Mouse (Mus musculus): ENCODE data around the gene Dnmbp. TPM values are rescaled to one million over a fixed set of nuclear protein-coding genes. Genes with fewer than 3 reads are reported as not detected.

Dnmbp gene
- 65.7 and 78.2 TPM in 2 replicates for polyA plus RNA-seq (2012; rRNA removed)

DNA sequence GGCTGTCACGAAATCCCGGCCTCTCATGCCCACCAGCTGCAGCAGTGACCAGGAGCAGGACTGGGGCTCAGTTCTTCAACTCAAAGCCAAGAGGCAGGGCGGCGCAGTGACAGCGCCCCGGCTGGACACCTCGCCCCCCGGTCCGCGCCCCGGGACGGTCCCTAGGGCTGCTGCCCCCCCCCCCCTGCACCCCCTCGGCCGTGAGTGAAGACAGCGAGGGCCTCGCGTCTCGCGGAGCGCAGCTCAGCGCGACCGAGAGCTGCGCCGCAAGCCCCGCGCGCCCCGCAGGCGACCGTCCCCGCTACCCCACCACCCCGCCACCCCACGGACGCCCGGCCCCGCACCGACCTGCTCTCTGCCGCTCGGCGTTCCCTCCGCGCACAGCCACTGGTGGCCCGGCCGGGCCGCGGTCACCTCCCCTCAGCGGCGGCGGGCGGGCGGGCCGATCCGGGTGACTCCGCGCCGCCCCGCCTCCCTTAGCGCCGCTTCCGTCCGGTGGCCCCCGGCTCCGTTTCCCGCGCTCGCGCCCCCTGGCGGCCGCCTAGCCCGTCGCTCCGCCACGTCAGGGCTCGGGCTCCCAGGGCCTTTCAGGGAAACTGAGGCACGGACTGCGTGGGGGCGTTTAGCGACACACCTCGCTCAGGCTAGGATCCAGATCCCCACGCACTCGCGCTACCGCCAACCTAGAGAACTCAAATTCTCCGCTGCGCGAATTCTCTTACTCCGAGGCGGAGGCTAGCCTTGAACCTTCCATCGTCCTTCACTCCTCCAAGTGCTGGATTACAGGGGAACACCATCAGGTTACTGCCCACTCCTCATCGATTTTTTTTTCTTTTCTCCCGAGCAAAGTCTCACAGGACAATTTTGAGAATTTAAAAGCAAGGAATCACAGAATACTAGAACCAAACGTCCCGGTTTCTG lies at the start of gene Dnmbp:
Gene Dnmbp, minus strand, starts transcription at position 423 of the 921 bp plus-strand sequence.

DNA sequence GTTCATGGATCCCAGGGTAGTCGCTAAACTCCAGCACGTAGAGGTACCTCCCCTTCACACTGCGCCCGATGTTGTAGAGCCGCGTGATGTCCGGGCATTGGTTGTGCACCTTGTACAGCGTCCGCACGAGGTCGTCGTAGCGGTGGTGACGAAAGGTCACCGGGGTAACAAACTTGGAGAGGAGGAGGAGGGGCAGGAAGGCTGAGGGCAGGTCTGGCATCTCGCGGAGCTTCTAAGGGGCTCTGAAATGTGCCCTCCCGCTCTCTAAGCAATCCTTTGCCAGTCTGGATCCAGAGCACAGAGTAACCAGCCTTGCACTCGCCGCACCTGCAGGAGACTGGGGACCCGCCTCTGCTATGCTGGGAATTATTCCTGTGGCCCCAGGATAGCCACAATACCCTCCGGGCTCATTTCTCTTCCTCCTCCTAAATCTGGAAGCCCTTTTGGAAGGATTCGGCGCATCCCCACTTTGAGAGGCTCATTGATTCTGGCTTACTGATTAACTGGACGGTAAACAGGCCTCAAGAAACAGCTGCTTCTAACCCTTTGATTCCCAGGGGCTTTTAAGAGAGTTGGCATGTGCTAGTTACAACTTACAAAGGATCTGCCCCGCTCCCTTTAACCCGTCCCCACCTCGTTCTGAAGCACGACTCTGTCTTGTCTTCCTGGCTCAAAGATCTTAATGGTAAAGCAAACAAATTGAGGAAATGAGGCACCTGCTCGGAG lies 46.2 kb upstream of the Dnmbp start, which contains the start of gene Cpn1:
Gene Cpn1, minus strand, starts transcription at position 488 of the 726 bp plus-strand sequence.

Other genes with a start within 250 kb of the Dnmbp start
- 3.7 and 4.1 TPM in 2 replicates for gene Cutc, start 187.2 kb downstream of the Dnmbp start, polyA plus RNA-seq (2012; rRNA removed)
- 11.6 and 13.6 TPM in 2 replicates for gene Cox15, start 187.2 kb downstream of the Dnmbp start, polyA plus RNA-seq (2012; rRNA removed)
- gene Abcc2, start 158.0 kb downstream of the Dnmbp start, polyA plus RNA-seq (2012; rRNA removed) = 0.12 and 0.24 TPM in 2 replicates
- gene Cpn1, start 46.4 kb upstream of the Dnmbp start, polyA plus RNA-seq (2012; rRNA removed) = 13.2 and 13.8 TPM in 2 replicates
- 0.30 and 0.98 TPM in 2 replicates for gene Cyp2c23, start 89.0 kb upstream of the Dnmbp start, polyA plus RNA-seq (2012; rRNA removed)
- 9.9 and 10.6 TPM in 2 replicates for gene Erlin1, start 129.6 kb upstream of the Dnmbp start, polyA plus RNA-seq (2012; rRNA removed)
- 11.1 and 11.7 TPM in 2 replicates for gene Chuk, start 167.3 kb upstream of the Dnmbp start, polyA plus RNA-seq (2012; rRNA removed)
- gene Cwf19l1, start 195.7 kb upstream of the Dnmbp start, polyA plus RNA-seq (2012; rRNA removed) = 2.8 and 3.3 TPM in 2 replicates
- gene Bloc1s2, start 206.3 kb upstream of the Dnmbp start, polyA plus RNA-seq (2012; rRNA removed) = 22.5 and 29.4 TPM in 2 replicates